In the genomic region with DNA sequence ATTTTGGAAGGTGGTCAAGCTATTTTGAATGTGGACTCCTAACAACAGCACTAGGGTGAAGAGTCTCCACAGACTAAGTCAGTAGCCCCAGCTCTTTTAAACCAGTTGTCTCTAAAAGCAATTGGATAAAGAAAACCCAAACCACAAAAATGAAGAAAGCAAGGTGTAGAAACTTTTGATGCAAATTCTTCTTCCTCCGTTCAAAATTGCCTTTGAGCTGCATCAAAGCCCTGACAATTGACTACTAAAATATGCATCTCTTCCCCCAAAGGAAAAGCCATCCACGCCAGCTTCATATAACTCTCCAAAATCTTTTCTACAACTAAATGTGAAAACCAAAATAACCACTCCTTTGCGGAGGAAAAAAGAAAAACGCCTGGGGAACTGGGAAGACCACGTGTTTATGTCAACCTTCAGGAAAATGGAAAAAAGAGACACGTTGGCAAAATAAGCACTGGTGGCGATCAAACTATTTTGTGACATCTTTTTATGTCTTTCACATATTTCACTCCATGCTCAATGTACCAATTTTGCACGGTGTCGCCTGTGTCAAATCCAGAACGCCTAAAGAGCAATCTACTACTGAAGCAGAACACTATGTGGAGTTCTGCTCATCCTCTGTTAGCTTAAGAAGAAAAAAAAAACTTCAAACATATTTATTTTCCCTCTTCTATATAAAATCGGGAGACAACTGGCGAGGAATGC, we compare ENCODE assay signal across 8 mouse cellular contexts. TPM values are rescaled to one million over a fixed set of nuclear protein-coding genes. Genes with fewer than 3 reads are reported as not detected.
DNase-seq lines count a peak whose midpoint lies in the region; ATAC-seq and TF ChIP-seq lines count a peak whose summit lies in the region.

No protein-coding gene starts in this region.

- peaks cover 33% of the 10 kb centered on the region for H3K27me3 ChIP-seq in liver, embryonic 11.5 days (replicated peaks; ENCODE audit: control insufficient read depth, insufficient read depth, low read length)
- 0 out of 2 replicates have a peak, but pooled peaks cover 2% of the 10 kb centered on the region for H3K27me3 ChIP-seq in hindbrain, embryonic 15.5 days
- no peaks in the 10 kb centered on the region for H3K27me3 ChIP-seq in myocyte (ENCODE audit: control insufficient read depth, insufficient read depth, insufficient read length)

- no peaks in the 10 kb centered on the region for H3K36me3 ChIP-seq in liver, embryonic 11.5 days (ENCODE audit: control insufficient read depth, insufficient read depth, low read length)
- H3K36me3 ChIP-seq in hindbrain, embryonic 15.5 days = no peaks in the 10 kb centered on the region
- H3K36me3 ChIP-seq in myocyte (ENCODE audit: control insufficient read depth, insufficient read depth) = no peaks in the 10 kb centered on the region

- no peak overlapping the region; the same call in 1 of the 2 replicates for H3K27ac ChIP-seq in liver, embryonic 11.5 days (ENCODE audit: low read depth, low read length)
- H3K27ac ChIP-seq in hindbrain, embryonic 15.5 days (replicated peaks) = peak overlapping the region; percentile 97

- no peaks in the 10 kb centered on the region for H3K9me3 ChIP-seq in liver, embryonic 11.5 days (ENCODE audit: control insufficient read depth, low read length)
- no peaks in the 10 kb centered on the region for H3K9me3 ChIP-seq in hindbrain, embryonic 15.5 days

- H3K4me1 ChIP-seq in liver, embryonic 11.5 days (replicated peaks; ENCODE audit: control insufficient read depth, insufficient read depth, low read length) = peaks cover 3% of the 10 kb centered on the region; the same call in 1 of the 2 replicates
- peaks cover 37% of the 10 kb centered on the region for H3K4me1 ChIP-seq in hindbrain, embryonic 15.5 days (replicated peaks)

- H3K4me2 ChIP-seq in liver, embryonic 11.5 days = peak overlapping the region; percentile 90
- peak overlapping the region; percentile 65 for H3K4me2 ChIP-seq in hindbrain, embryonic 15.5 days
- peak overlapping the region; percentile 67 for H3K4me2 ChIP-seq in myocyte (ENCODE audit: low read depth)

- ATAC-seq in liver, embryonic 11.5 days (replicated peaks; ENCODE audit: low FRiP score) = no peak
- no peak for ATAC-seq in hindbrain, embryonic 15.5 days (ENCODE audit: low FRiP score, low read depth)

- DNase-seq in liver, embryonic 11.5 days (ENCODE audit: low spot score) = no peak
- no peak for DNase-seq in liver
- peak; percentile 15 for DNase-seq in embryo, embryonic 11 days
- DNase-seq in gastrocnemius, postnatal 36 days = no peak
- no peak for DNase-seq in gastrocnemius, adult 8-10 months (ENCODE audit: low spot score in 2 of 2)
- DNase-seq in urinary bladder, postnatal 25 days (ENCODE audit: low spot score) = no peak

- H3K4me3 ChIP-seq in liver, embryonic 11.5 days (ENCODE audit: low read depth, low read length) = peak overlapping the region; percentile 62
- peak overlapping the region; percentile 99 for H3K4me3 ChIP-seq in hindbrain, embryonic 15.5 days
- peak overlapping the region; percentile 82 for H3K4me3 ChIP-seq in myocyte

- H3K9ac ChIP-seq in liver, embryonic 11.5 days (ENCODE audit: low read depth, low read length) = no peak overlapping the region; the same call in 1 of the 2 replicates
- peak overlapping the region; percentile 99 for H3K9ac ChIP-seq in hindbrain, embryonic 15.5 days

- peaks cover 49% of the 10 kb centered on the region for H3K79me2 ChIP-seq in myocyte (ENCODE audit: control insufficient read depth, insufficient read depth)

- WGBS in liver, embryonic 11.5 days = 22% methylated on average over 12 of the region's 12 CpGs
- WGBS in hindbrain, embryonic 15.5 days = 2% methylated on average over 12 of the region's 12 CpGs

- no peak for TF ChIP-seq POLR2A in myocyte (IDR thresholded peaks at IDR 0.05; ENCODE audit: insufficient read length, low read depth)

- peak overlapping the region; percentile 35 for H3ac ChIP-seq in myocyte (ENCODE audit: control insufficient read depth, insufficient read length)

- intact Hi-C loops in gastrocnemius, postnatal 36 days (cut with DNase I) = loop anchor here (5.0 kb wide), 1 partner anchor 81 kb away; no protein-coding TSS in a partner anchor

TF ChIP-seq in myocyte, 11 proteins besides CTCF, POLR2A, EP300 and RAD21:
- no peak for TF ChIP-seq SRF (IDR thresholded peaks at IDR 0.05; ENCODE audit: control insufficient read depth, insufficient read length, low read depth)
- TF ChIP-seq MAX (IDR thresholded peaks at IDR 0.05; ENCODE audit: low read depth) = no peak
- no peak for TF ChIP-seq REST (IDR thresholded peaks at IDR 0.05; ENCODE audit: insufficient read depth, insufficient read length)
- no peak for TF ChIP-seq POLR2AphosphoS2 (IDR thresholded peaks at IDR 0.05; ENCODE audit: insufficient read length, low read depth)
- TF ChIP-seq MYOD1 (IDR thresholded peaks at IDR 0.05; ENCODE audit: control insufficient read depth in 1 of 3, insufficient read length in 2 of 3, low read depth in 2 of 3) = no peak
- TF ChIP-seq TCF3 (IDR thresholded peaks at IDR 0.05; ENCODE audit: insufficient read length, low read depth) = no peak
- no peak for TF ChIP-seq MYOG (IDR thresholded peaks at IDR 0.05; ENCODE audit: control insufficient read depth in 1 of 3, insufficient read depth in 1 of 3, insufficient read length in 2 of 3, low read depth in 2 of 3)
- TF ChIP-seq TCF12 (IDR thresholded peaks at IDR 0.05; ENCODE audit: insufficient read depth, poor library complexity, severe bottlenecking) = no peak
- no peak for TF ChIP-seq CEBPB (IDR thresholded peaks at IDR 0.05; ENCODE audit: insufficient read depth, poor library complexity, severe bottlenecking)
- TF ChIP-seq USF1 (IDR thresholded peaks at IDR 0.05; ENCODE audit: low read depth) = no peak
TF ChIP-seq in myocyte: peak in this region for 0.

RNA-seq across cellular contexts. Expression of a gene that starts 1.8 kb away (rescaled TPM):
- 6.1 and 6.3 TPM in 2 replicates for polyA plus RNA-seq in liver, embryonic 11.5 days (2014; fragmentation: Nextera tagmentation; extraction: Ambion mirVana)
- 29.1 and 32.5 TPM in 2 replicates for polyA plus RNA-seq in hindbrain, embryonic 15.5 days (2015; fragmentation: Nextera tagmentation; extraction: Ambion mirVana)
- polyA plus RNA-seq in myocyte (2012; fragmentation: generic; extraction: Trizol) = 6.1 TPM
- 10 to 100 TPM; 12.3 to 14.3 TPM for total RNA-seq in gastrocnemius, postnatal 36 days (2021)
- total RNA-seq in gastrocnemius, adult 8-10 months (2022) = 10 to 100 TPM in 3 of 4 experiments, 1 to 10 TPM in 1; 9.7 to 12.1 (median 11.0) TPM
